Mouse (Mus musculus) testis, adult 2 months (tissue): ENCODE data around the gene Zfp367.

ENCODE experiments used
- CTCF ChIP-seq: fragments of 200-500 bp; IDR thresholded peaks from 2 replicates; pipeline ENCODE4 v1.5.1; 2012; ENCODE audit warnings: low read depth, mild to moderate bottlenecking, inconsistent platforms, low read length, moderate library complexity; ENCODE audit not compliant: control insufficient read depth, insufficient read depth, insufficient replicate concordance
- POLR2A ChIP-seq: fragments of 200-500 bp; IDR thresholded peaks from 2 replicates; pipeline ENCODE4 v1.6.1; 2012; ENCODE audit warnings: low read depth, mild to moderate bottlenecking, inconsistent platforms, low read length, moderate library complexity; ENCODE audit not compliant: control insufficient read depth

DNA sequence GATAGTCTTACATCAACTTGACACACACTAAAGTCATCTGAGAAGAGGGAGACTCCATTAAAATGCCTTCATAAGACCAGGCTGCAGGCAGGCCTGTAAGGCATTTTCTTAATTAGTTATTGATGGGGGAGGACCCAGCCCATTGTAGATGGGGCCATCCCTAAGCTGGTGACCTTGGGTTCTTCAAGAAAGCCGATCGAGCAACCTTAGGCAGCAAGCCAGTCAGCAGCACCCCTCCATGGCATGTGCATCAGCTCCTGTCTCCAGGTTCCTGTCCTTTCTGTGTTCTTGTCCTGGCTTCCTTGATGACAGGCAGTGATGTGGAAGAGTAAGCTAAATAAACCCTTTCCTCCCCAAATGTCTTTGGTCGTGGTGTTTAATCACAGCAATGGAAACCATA lies 60.9 kb downstream of the Zfp367 start:
- no peak for TF ChIP-seq POLR2A
- TF ChIP-seq CTCF = no peak
